Mouse (Mus musculus) lung, postnatal 10 days (tissue): ENCODE measurements at regions not wholly inside any gene's neighbourhood (a gene's known extent, or its start where the extent isn't known, plus 50 kb on each side); places are given as distances from the start of the nearest gene placed in this dataset.

Source experiments
- DNase-seq: peaks from one replicate; pipeline ENCODE4 v3.0.0; 2021

- DNase-seq: no peak
Measured at GRCm38 (mm10) chr2:79510485-79511094, 54.0 kb upstream of the Cerkl start.

- DNase-seq: no peak
Measured at GRCm38 (mm10) chr2:79511108-79511507, 54.5 kb upstream of the Cerkl start.

- peak; percentile 78 for DNase-seq
Measured at GRCm38 (mm10) chr2:79511676-79512323, 55.2 kb upstream of the Cerkl start.

- no peak for DNase-seq
Measured at GRCm38 (mm10) chr2:79512374-79512773, 55.8 kb upstream of the Cerkl start.

- no peak for DNase-seq
Measured at GRCm38 (mm10) chr2:79513726-79514125, 57.1 kb upstream of the Cerkl start.

GRCm38 (mm10) chr2:79518046-79518750 lies 61.6 kb upstream of the Cerkl start:
- peak; percentile 19 for DNase-seq

GRCm38 (mm10) chr2:79519799-79520449 lies 63.3 kb upstream of the Cerkl start:
- DNase-seq: no peak

GRCm38 (mm10) chr2:79523441-79523840 lies 66.9 kb upstream of the Cerkl start:
- DNase-seq: no peak

GRCm38 (mm10) chr2:79527529-79527928 lies 70.9 kb upstream of the Cerkl start:
- DNase-seq: no peak

- DNase-seq: no peak
Measured at GRCm38 (mm10) chr2:79528347-79528990, 71.9 kb upstream of the Cerkl start.

- no peak for DNase-seq
Measured at GRCm38 (mm10) chr2:79529185-79529584, 72.6 kb upstream of the Cerkl start.

- DNase-seq: no peak
Measured at GRCm38 (mm10) chr2:79532610-79533160, 76.1 kb upstream of the Cerkl start.

- DNase-seq: no peak
Measured at GRCm38 (mm10) chr2:79537126-79537875, 80.7 kb upstream of the Cerkl start.

- DNase-seq: no peak
Measured at GRCm38 (mm10) chr2:79540384-79540783, 83.8 kb upstream of the Cerkl start.

GRCm38 (mm10) chr2:79542191-79542980 lies 85.8 kb upstream of the Cerkl start:
- no peak for DNase-seq

GRCm38 (mm10) chr2:79543456-79543855 lies 86.9 kb upstream of the Cerkl start:
- DNase-seq: peak; percentile 24

GRCm38 (mm10) chr2:79543948-79544792 lies 87.6 kb upstream of the Cerkl start:
- no peak for DNase-seq

- DNase-seq: no peak
Measured at GRCm38 (mm10) chr2:79544793-79545260, 88.2 kb upstream of the Cerkl start.

- DNase-seq: no peak
Measured at GRCm38 (mm10) chr2:79546206-79546605, 88.9 kb upstream of the Itprid2 start.

- DNase-seq: no peak
Measured at GRCm38 (mm10) chr2:79547284-79547683, 87.9 kb upstream of the Itprid2 start.
